Mouse (Mus musculus): ENCODE data around the gene Nrp2. TPM values are rescaled to one million over a fixed set of nuclear protein-coding genes. Genes with fewer than 3 reads are reported as not detected.
A peak's percentile ranks its signal among the peaks of the same experiment; 100 is the strongest.

Gene Nrp2
- polyA plus RNA-seq, 1 experiment: 97.2 TPM

DNA sequence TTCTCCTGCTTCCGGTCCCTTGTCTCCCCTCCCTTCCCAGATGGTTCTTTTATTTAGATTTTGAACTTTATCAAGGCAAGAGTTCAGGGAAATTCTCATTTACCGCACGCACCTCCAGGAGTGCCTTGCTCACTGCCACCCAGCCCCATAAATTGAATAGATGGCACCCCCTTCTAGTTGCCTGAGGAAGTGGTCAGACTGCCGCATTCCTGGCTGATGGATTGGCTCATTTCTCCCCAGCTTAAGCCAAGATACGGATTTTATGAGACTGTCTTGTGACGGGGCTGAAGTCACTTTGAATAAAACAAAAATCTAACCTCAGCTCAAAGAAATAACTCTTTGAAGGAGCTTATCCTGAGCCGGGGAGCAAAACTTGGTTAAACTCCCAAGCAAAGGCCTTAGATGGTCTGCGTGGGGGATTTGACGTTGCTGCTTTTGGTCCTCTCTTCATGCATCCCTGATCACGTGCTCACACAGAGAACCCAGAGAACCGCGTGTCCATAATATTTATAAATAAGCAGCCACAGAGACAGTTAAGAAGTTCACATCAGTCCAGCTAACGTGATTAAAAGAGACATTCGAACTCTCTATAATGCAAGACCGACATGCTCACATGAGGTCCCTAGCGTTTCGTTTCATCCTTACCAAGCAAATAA lies 10.1 kb downstream of the Nrp2 start:
- peak overlapping the region; percentile 1; the same call in 1 of the 2 replicates for H3K27ac ChIP-seq (ENCODE audit: insufficient read depth, low read depth, low read length)
- peaks cover 75% of the 10 kb centered on the region for H3K4me1 ChIP-seq (ENCODE audit: control insufficient read depth, insufficient read depth, low read length)
- no peak overlapping the region for H3K4me3 ChIP-seq (ENCODE audit: insufficient read depth, low read length)
- no peak for TF ChIP-seq CTCF (IDR thresholded peaks at IDR 0.05; ENCODE audit: low read depth, low read length)
- TF ChIP-seq POLR2A (IDR thresholded peaks at IDR 0.05; ENCODE audit: borderline replicate concordance, low read depth, low read length): no peak

DNA sequence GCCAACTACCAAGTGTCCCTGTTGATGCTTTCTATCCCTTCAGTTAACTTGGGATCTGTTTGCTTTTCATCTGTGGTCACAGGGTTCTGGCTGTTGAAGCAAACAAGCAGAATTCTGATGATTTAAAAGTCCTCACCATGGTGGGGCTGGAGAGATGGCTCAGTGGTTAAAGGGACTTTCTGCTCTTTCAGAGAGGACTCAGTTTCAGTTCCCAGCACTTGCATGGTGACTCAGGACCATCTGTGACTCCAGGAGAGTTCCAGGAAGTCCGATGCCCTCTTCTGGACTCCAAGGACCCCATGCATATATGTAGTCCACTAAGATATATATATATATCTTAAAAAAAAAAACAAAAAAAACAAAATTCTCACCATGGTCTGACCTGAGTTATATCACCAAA lies 11.9 kb downstream of the Nrp2 start:
- Histone ChIP-seq H3K27ac (ENCODE audit: insufficient read depth, low read depth, low read length) (peak overlapping the region; percentile 43; the same call in 1 of the 2 replicates), H3K4me1 (ENCODE audit: control insufficient read depth, insufficient read depth, low read length) (peaks cover 77% of the 10 kb centered on the region), H3K4me3 (ENCODE audit: insufficient read depth, low read length) (no peak overlapping the region)
- no peak for TF ChIP-seq CTCF (IDR thresholded peaks at IDR 0.05; ENCODE audit: low read depth, low read length)
- no peak for TF ChIP-seq POLR2A (IDR thresholded peaks at IDR 0.05; ENCODE audit: borderline replicate concordance, low read depth, low read length)

- H3K27ac ChIP-seq (ENCODE audit: insufficient read depth, low read depth, low read length): peak overlapping the region; percentile 51
These were observed 12.6 kb downstream of the Nrp2 start for GRCm38 (mm10) chr1:62715692-62716091.

GRCm38 (mm10) chr1:62716836-62717478 lies 13.9 kb downstream of the Nrp2 start:
- no peak overlapping the region for H3K4me3 ChIP-seq (ENCODE audit: insufficient read depth, low read length)
- TF ChIP-seq CTCF (IDR thresholded peaks at IDR 0.05; ENCODE audit: low read depth, low read length) (no peak), POLR2A (IDR thresholded peaks at IDR 0.05; ENCODE audit: borderline replicate concordance, low read depth, low read length) (no peak)
- peak overlapping the region; percentile 99 for H3K27ac ChIP-seq (ENCODE audit: insufficient read depth, low read depth, low read length)
- H3K4me1 ChIP-seq (ENCODE audit: control insufficient read depth, insufficient read depth, low read length): peaks cover 78% of the 10 kb centered on the region

More at GRCm38 (mm10) chr1:62715692-62716091, 12.6 kb downstream of the Nrp2 start:
- TF ChIP-seq POLR2A (IDR thresholded peaks at IDR 0.05; ENCODE audit: borderline replicate concordance, low read depth, low read length): no peak
- no peak for TF ChIP-seq CTCF (IDR thresholded peaks at IDR 0.05; ENCODE audit: low read depth, low read length)
- Histone ChIP-seq H3K4me1 (ENCODE audit: control insufficient read depth, insufficient read depth, low read length) (peaks cover 75% of the 10 kb centered on the region), H3K4me3 (ENCODE audit: insufficient read depth, low read length) (no peak overlapping the region)

GRCm38 (mm10) chr1:62717552-62718236 lies 14.6 kb downstream of the Nrp2 start:
- peaks cover 80% of the 10 kb centered on the region for H3K4me1 ChIP-seq (ENCODE audit: control insufficient read depth, insufficient read depth, low read length)
- H3K27ac ChIP-seq (ENCODE audit: insufficient read depth, low read depth, low read length): peak overlapping the region; percentile 99
- TF ChIP-seq CTCF (IDR thresholded peaks at IDR 0.05; ENCODE audit: low read depth, low read length): no peak
- TF ChIP-seq POLR2A (IDR thresholded peaks at IDR 0.05; ENCODE audit: borderline replicate concordance, low read depth, low read length): no peak
- H3K4me3 ChIP-seq (ENCODE audit: insufficient read depth, low read length): no peak overlapping the region

DNA sequence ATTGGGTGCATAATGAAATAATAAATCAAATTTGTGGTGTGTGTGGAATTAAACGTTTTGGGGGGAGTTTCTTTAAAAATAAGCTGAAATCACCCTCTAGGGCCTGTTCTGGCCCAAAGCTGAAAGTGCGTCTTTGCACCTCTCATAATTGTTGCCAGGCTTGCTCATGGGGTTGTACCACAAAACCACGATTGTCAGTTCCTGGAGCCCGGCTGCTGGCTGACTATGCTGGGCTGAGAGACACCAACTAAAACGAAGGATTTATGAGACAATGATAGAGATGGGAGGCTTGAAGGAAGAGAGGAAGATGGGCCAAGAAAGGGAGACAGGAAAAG lies 15.1 kb downstream of the Nrp2 start:
- TF ChIP-seq POLR2A (IDR thresholded peaks at IDR 0.05; ENCODE audit: borderline replicate concordance, low read depth, low read length) (no peak), CTCF (IDR thresholded peaks at IDR 0.05; ENCODE audit: low read depth, low read length) (no peak)
- H3K4me1 ChIP-seq (ENCODE audit: control insufficient read depth, insufficient read depth, low read length): peaks cover 80% of the 10 kb centered on the region
- H3K4me3 ChIP-seq (ENCODE audit: insufficient read depth, low read length): no peak overlapping the region
- peak overlapping the region; percentile 99 for H3K27ac ChIP-seq (ENCODE audit: insufficient read depth, low read depth, low read length)

DNA sequence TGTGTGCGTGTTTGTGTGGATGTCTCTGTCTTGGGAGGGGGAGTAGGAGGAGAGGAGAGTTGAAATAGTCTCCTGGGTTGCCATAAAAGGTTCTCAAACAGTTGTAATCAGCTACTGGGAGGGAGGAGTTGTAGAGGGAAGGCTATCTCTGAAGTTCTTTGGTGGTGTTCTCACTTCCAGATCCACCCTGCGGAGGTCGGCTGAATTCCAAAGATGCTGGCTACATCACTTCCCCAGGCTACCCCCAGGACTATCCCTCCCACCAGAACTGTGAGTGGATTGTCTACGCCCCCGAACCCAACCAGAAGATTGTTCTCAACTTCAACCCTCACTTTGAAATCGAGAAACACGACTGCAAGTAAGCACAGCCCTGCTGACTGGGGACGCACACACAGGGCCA lies 15.7 kb downstream of the Nrp2 start:
- Histone ChIP-seq H3K27ac (ENCODE audit: insufficient read depth, low read depth, low read length) (peak overlapping the region; percentile 99), H3K4me1 (ENCODE audit: control insufficient read depth, insufficient read depth, low read length) (peaks cover 80% of the 10 kb centered on the region), H3K4me3 (ENCODE audit: insufficient read depth, low read length) (no peak overlapping the region)
- TF ChIP-seq CTCF (IDR thresholded peaks at IDR 0.05; ENCODE audit: low read depth, low read length) (no peak), POLR2A (IDR thresholded peaks at IDR 0.05; ENCODE audit: borderline replicate concordance, low read depth, low read length) (no peak)

GRCm38 (mm10) chr1:62719770-62720169 lies 16.7 kb downstream of the Nrp2 start:
- TF ChIP-seq CTCF (IDR thresholded peaks at IDR 0.05; ENCODE audit: low read depth, low read length) (no peak), POLR2A (IDR thresholded peaks at IDR 0.05; ENCODE audit: borderline replicate concordance, low read depth, low read length) (no peak)
- Histone ChIP-seq H3K4me1 (ENCODE audit: control insufficient read depth, insufficient read depth, low read length) (peaks cover 84% of the 10 kb centered on the region), H3K4me3 (ENCODE audit: insufficient read depth, low read length) (peak overlapping the region; percentile 32), H3K27ac (ENCODE audit: insufficient read depth, low read depth, low read length) (peak overlapping the region; percentile 99)

DNA sequence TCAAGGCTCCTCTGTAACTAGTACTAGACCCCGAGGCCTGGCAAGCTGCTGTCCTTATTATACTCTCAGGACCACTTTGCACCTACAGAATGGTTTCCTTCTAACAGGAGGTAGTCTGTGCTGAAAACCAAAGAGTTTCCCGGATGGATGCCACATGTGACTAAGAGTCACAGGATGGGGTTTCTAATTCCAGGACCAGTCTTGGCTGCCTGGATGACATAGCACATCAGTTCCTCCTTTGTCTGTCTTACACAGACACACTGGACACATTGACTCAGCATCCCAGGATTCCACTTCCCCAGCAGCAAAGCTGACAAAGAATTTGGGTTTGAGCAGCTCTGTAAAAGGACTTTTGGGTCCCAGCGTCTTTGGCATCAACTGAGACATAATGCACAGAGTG lies 17.1 kb downstream of the Nrp2 start:
- Histone ChIP-seq H3K4me1 (ENCODE audit: control insufficient read depth, insufficient read depth, low read length) (peaks cover 84% of the 10 kb centered on the region), H3K27ac (ENCODE audit: insufficient read depth, low read depth, low read length) (peak overlapping the region; percentile 99), H3K4me3 (ENCODE audit: insufficient read depth, low read length) (peak overlapping the region; percentile 32)
- TF ChIP-seq POLR2A (IDR thresholded peaks at IDR 0.05; ENCODE audit: borderline replicate concordance, low read depth, low read length) (no peak), CTCF (IDR thresholded peaks at IDR 0.05; ENCODE audit: low read depth, low read length) (no peak)

All from bone marrow macrophage, adult 2 months (primary cell).